Mouse (Mus musculus): ENCODE measurements around the gene Mctp2. TPM values are rescaled to one million over a fixed set of nuclear protein-coding genes. Genes with fewer than 3 reads are reported as not detected.

The Mctp2 gene
- polyA plus RNA-seq, 1 experiment from 2014 or later: 0.70 TPM

DNA sequence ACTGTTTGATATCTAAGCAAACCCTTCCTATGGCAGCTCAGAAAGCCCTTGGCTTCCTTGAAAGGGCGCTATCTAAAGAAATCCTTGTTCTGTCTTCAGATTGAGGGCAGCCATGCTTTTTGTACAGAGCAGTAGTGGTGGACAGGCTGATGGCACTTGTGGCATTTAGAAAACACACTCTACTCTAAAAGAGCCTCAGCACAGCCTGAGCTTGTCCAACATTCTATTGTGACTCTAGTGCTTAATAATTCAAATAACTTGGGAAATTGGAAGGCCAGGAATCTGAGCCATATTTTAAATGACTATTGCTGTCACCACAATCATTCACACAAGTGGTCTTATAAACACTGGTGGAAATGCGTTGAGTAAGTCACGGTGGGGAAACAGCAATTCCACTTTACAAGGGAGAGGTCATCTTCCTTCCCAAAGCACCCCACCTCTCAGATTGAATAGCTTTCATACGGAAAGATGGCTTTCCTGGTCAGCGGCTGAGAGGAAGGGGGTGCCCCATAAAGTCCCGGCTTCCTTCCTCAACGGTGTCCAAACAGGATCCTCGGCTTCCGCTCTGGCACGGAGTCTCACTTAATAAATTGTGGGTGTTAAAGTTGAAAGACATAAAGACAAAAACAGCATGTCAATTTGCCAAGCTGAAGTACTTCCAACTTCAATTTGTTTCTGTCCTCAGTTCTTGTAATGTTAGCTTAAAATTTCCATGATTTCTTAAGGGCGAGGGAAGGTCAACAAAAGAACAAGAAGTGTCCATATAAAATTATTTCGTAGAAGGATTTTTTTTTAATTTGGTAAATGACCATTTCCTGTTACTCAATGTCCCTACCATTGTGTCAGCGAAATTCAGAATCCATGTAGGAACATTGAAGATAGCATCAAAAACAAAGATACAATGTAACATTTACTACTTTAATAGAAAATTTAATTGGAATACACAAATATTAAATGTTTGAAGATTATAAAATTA is 140.4 kb downstream of the Mctp2 start:
- H3K9ac ChIP-seq: no peak overlapping the region
- no peak for ATAC-seq (ENCODE audit: insufficient number of reproducible peaks, low FRiP score)
- H3K4me2 ChIP-seq: no peak overlapping the region
- H3K9me3 ChIP-seq (replicated peaks): no peaks in the 10 kb centered on the region
- no peaks in the 10 kb centered on the region for H3K27me3 ChIP-seq (replicated peaks)
- WGBS: 72% methylated on average over 13 of the region's 13 CpGs
- no peaks in the 10 kb centered on the region for H3K36me3 ChIP-seq
- H3K27ac ChIP-seq (ENCODE audit: poor library complexity, severe bottlenecking): no peak overlapping the region
- no peaks in the 10 kb centered on the region for H3K4me1 ChIP-seq (replicated peaks)
- H3K4me3 ChIP-seq: no peak overlapping the region

DNA sequence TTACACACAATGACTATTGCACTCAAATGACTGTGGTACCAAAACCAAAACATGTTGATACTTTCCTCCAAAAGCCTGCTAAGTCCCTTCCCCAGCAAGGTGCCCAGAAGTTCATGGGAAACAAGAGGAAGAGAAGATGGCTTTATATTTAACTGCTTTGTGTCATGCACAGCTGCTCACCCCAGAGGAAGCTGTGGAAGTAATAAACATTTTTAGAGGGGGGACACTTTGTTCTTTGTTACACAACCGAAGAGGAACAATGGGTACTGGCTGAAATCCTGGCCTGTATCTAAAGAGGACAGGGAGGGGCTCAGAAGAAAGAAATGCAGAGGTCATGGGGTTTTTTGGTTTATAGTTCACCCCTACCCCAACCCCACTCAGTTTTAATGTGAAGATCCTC is 144.2 kb downstream of the Mctp2 start:
- no peak overlapping the region for H3K4me2 ChIP-seq
- H3K9me3 ChIP-seq (replicated peaks): no peaks in the 10 kb centered on the region
- ATAC-seq (ENCODE audit: insufficient number of reproducible peaks, low FRiP score): no peak
- H3K4me3 ChIP-seq: no peak overlapping the region
- no peaks in the 10 kb centered on the region for H3K4me1 ChIP-seq (replicated peaks)
- no peak overlapping the region for H3K9ac ChIP-seq
- no peak overlapping the region for H3K27ac ChIP-seq (ENCODE audit: poor library complexity, severe bottlenecking)
- no peaks in the 10 kb centered on the region for H3K27me3 ChIP-seq (replicated peaks)
- no peaks in the 10 kb centered on the region for H3K36me3 ChIP-seq
- WGBS: 41% methylated on average over 1 of the region's 1 CpGs

DNA sequence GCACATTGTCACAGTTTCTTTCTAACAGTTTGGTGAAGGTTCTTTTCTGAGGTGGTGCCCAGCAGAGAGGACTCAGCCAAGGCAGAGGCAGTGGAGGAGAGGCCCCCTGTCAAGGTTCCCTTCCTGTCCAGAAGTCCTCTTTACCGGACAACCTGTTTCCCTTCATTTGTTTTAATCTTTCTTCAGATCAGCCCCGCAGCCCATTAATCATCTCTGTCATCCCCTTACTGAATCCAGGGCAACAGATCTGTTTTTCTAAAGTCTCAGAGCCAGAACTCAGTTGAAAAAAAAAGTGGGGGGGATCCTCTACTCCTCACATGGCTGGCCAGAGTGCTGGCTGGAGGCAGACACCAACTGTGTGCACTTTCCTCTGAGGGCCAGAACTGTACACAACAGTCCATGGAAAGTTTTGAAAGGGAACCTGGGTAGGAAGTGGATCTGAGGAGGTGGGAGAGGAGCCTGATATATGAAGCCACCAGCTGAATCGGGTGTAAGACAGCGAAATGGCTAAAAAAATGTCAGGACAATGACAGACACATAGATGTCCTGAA is 146.8 kb downstream of the Mctp2 start:
- H3K4me3 ChIP-seq: no peak overlapping the region
- no peaks in the 10 kb centered on the region for H3K36me3 ChIP-seq
- H3K4me1 ChIP-seq (replicated peaks): no peaks in the 10 kb centered on the region
- no peaks in the 10 kb centered on the region for H3K9me3 ChIP-seq (replicated peaks)
- H3K4me2 ChIP-seq: no peak overlapping the region
- no peak overlapping the region for H3K9ac ChIP-seq
- no peak for ATAC-seq (ENCODE audit: insufficient number of reproducible peaks, low FRiP score)
- 60% methylated on average over 4 of the region's 4 CpGs for WGBS
- no peaks in the 10 kb centered on the region for H3K27me3 ChIP-seq (replicated peaks)
- H3K27ac ChIP-seq (ENCODE audit: poor library complexity, severe bottlenecking): no peak overlapping the region

- ATAC-seq (ENCODE audit: insufficient number of reproducible peaks, low FRiP score): no peak
- 63% methylated on average over 7 of the region's 7 CpGs for WGBS
- H3K9me3 ChIP-seq (replicated peaks): no peaks in the 10 kb centered on the region
- H3K27me3 ChIP-seq (replicated peaks): no peaks in the 10 kb centered on the region
- H3K4me1 ChIP-seq (replicated peaks): no peaks in the 10 kb centered on the region
- H3K9ac ChIP-seq: no peak overlapping the region
- no peak overlapping the region for H3K4me3 ChIP-seq
- H3K36me3 ChIP-seq: no peaks in the 10 kb centered on the region
- H3K27ac ChIP-seq (ENCODE audit: poor library complexity, severe bottlenecking): no peak overlapping the region
- H3K4me2 ChIP-seq: no peak overlapping the region
Observed at GRCm38 (mm10) chr7:72150799-72151708, 155.4 kb downstream of the Mctp2 start.

DNA sequence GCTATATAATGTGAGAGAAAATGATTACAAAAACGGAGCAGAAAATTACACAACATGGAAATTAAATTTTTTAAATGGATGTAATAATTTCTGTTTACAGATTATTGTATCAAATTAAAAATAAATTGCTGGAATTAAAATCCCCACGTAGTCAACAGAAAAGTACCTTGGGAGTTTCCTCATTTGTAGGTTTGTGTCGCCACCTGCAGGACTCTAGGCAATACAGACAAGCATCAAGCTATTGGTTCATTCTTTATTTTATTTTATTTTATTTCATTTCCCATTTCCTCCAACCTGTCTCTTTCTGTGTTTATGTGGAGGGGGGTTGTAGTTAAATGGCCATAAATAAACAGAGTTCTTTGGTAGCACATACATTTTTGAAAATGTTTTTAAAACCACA is 157.3 kb downstream of the Mctp2 start:
- no peaks in the 10 kb centered on the region for H3K9me3 ChIP-seq (replicated peaks)
- WGBS: 24% methylated on average over 3 of the region's 3 CpGs
- no peak overlapping the region for H3K27ac ChIP-seq (ENCODE audit: poor library complexity, severe bottlenecking)
- no peaks in the 10 kb centered on the region for H3K27me3 ChIP-seq (replicated peaks)
- H3K36me3 ChIP-seq: no peaks in the 10 kb centered on the region
- ATAC-seq (ENCODE audit: insufficient number of reproducible peaks, low FRiP score): no peak
- H3K4me1 ChIP-seq (replicated peaks): no peaks in the 10 kb centered on the region
- no peak overlapping the region for H3K9ac ChIP-seq
- no peak overlapping the region for H3K4me3 ChIP-seq
- no peak overlapping the region for H3K4me2 ChIP-seq

DNA sequence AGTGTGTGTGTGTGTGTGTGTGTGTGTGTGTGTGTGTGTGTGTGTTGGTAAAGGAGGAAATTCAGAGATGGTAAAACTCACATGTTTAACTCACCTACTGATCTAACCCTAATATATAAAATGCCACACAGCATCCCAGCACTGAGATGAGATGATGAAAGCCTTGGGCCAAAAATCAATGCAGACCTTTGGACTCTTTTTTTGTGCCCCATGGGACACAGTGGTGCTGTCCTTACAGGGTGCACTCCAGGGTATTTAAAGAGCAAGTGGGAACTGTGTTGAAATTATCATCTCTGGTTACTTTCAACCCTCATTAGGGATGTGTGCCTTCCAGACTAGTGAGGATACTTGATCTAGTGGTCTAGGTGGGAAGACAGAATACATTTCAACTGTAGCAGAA is 159.6 kb downstream of the Mctp2 start:
- H3K27ac ChIP-seq (ENCODE audit: poor library complexity, severe bottlenecking): no peak overlapping the region
- no peak overlapping the region for H3K4me2 ChIP-seq
- no peaks in the 10 kb centered on the region for H3K9me3 ChIP-seq (replicated peaks)
- no peaks in the 10 kb centered on the region for H3K36me3 ChIP-seq
- no peaks in the 10 kb centered on the region for H3K27me3 ChIP-seq (replicated peaks)
- H3K4me1 ChIP-seq (replicated peaks): no peaks in the 10 kb centered on the region
- no peak for ATAC-seq (ENCODE audit: insufficient number of reproducible peaks, low FRiP score)
- no peak overlapping the region for H3K9ac ChIP-seq
- H3K4me3 ChIP-seq: no peak overlapping the region

DNA sequence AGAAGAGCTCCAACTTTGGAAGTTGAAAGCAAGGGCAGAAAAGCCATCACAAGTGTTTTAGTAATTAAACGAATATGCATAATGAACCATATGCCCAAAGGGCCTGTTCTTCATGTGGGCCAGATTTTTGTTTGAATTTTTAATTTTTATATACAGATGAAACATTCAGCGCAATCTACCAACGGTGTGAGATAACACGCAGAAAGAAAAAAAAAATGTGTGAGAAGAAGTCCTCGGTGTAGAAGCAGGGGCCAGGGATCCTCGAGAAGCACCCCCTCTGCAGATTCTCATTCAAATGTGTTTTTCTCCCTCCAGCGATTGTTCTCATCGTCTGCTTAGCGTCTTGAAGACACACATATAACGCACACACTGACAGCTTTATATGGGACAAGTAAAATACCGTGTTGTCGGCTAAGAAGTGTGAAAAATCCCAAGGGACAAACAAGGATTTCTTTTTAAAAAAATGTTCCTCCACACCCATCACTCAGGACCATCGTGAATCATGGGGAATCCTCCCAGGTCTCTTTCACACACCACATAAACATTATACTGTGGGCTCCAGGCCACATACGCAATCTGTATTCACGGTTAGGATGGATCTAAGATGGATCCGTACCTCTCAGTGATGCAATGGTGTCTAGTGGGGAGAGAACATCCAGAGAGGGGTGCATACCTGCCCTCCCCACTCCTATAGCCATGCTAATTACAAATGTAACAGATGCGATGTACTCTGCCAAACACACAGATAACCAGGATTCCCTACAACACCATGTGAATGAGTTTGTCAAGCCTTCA is 160.5 kb downstream of the Mctp2 start:
- WGBS: 75% methylated on average over 17 of the region's 17 CpGs
- H3K4me2 ChIP-seq: no peak overlapping the region
- no peak overlapping the region for H3K9ac ChIP-seq
- H3K4me3 ChIP-seq: no peak overlapping the region
- no peak overlapping the region for H3K27ac ChIP-seq (ENCODE audit: poor library complexity, severe bottlenecking)
- H3K36me3 ChIP-seq: no peaks in the 10 kb centered on the region
- H3K9me3 ChIP-seq (replicated peaks): no peaks in the 10 kb centered on the region
- H3K4me1 ChIP-seq (replicated peaks): no peaks in the 10 kb centered on the region
- ATAC-seq (ENCODE audit: insufficient number of reproducible peaks, low FRiP score): no peak
- H3K27me3 ChIP-seq (replicated peaks): no peaks in the 10 kb centered on the region

DNA sequence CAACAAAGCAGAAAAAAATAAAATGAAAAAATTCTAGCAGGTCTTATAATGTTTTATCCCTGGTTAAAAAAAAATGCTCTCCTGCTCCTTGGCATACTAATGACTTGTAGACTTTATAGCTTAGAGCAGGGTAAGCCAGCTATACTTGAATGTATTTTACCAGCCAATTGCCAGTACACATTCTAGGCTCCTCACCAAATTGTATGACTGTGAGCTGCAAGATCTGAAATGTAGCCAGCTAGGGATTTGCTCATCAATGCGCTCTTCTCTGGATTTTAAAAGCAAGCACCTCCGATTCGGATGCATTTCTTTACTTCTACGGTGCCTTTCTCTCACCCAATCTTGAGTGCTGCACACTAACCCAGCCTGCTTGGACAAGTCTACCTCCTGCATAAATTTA is 167.7 kb downstream of the Mctp2 start:
- Histone ChIP-seq H3K27ac (ENCODE audit: poor library complexity, severe bottlenecking) (no peak overlapping the region), H3K9me3 (replicated peaks) (no peaks in the 10 kb centered on the region), H3K27me3 (replicated peaks) (no peaks in the 10 kb centered on the region), H3K4me1 (replicated peaks) (no peaks in the 10 kb centered on the region), H3K4me2 (no peak overlapping the region), H3K36me3 (no peaks in the 10 kb centered on the region), H3K4me3 (no peak overlapping the region), H3K9ac (no peak overlapping the region)
- ATAC-seq (ENCODE audit: insufficient number of reproducible peaks, low FRiP score): no peak
- 90% methylated on average over 4 of the region's 4 CpGs for WGBS

GRCm38 (mm10) chr7:72120986-72121385 is 185.4 kb downstream of the Mctp2 start:
- H3K4me2 ChIP-seq: no peak overlapping the region
- WGBS: 66% methylated on average over 7 of the region's 7 CpGs
- no peak for ATAC-seq (ENCODE audit: insufficient number of reproducible peaks, low FRiP score)
- H3K36me3 ChIP-seq: no peaks in the 10 kb centered on the region
- H3K27ac ChIP-seq (ENCODE audit: poor library complexity, severe bottlenecking): no peak overlapping the region
- no peak overlapping the region for H3K9ac ChIP-seq
- 0 out of 2 replicates have a peak, but pooled peaks cover 3% of the 10 kb centered on the region for H3K4me1 ChIP-seq (replicated peaks)
- 0 out of 2 replicates have a peak, but pooled peaks cover 2% of the 10 kb centered on the region for H3K9me3 ChIP-seq (replicated peaks)
- no peak overlapping the region for H3K4me3 ChIP-seq
- H3K27me3 ChIP-seq (replicated peaks): no peaks in the 10 kb centered on the region

DNA sequence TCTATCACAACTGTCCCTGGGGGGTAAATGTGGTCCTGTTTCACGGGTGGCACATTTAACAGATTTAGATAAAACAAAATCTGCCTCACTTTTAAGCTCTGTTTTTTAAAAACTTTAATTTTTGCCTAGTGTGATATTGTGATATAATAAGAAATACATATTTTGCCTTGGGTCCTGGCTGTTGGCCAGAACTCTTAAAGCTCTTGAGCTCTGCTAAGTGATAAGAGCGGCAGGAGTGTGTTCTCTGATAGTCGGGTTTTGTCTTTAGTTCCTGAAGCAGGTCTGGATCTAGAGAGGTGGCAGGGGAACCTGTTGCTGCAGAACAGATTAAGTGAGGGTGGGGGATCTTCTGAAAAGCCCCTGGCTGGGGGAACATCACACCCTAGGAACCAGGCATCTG is 186.7 kb downstream of the Mctp2 start:
- no peak overlapping the region for H3K4me2 ChIP-seq
- 36% methylated on average over 3 of the region's 3 CpGs for WGBS
- no peaks in the 10 kb centered on the region for H3K27me3 ChIP-seq (replicated peaks)
- H3K9ac ChIP-seq: no peak overlapping the region
- 0 out of 2 replicates have a peak, but pooled peaks cover 2% of the 10 kb centered on the region for H3K9me3 ChIP-seq (replicated peaks)
- no peaks in the 10 kb centered on the region for H3K36me3 ChIP-seq
- ATAC-seq (ENCODE audit: insufficient number of reproducible peaks, low FRiP score): no peak
- H3K4me1 ChIP-seq (replicated peaks): 0 out of 2 replicates have a peak, but pooled peaks cover 3% of the 10 kb centered on the region
- H3K4me3 ChIP-seq: no peak overlapping the region
- no peak overlapping the region for H3K27ac ChIP-seq (ENCODE audit: poor library complexity, severe bottlenecking)

Data from heart, embryonic 12.5 days (tissue).